Mouse (Mus musculus) heart, postnatal 10 days (tissue): ENCODE results near the gene Ech1. TPM values are rescaled to one million over a fixed set of nuclear protein-coding genes. Genes with fewer than 3 reads are reported as not detected.

Experiments used
- DNase-seq, 2 experiments: peaks; one replicate each; pipeline ENCODE4 v3.0.0; 2021
- intact Hi-C: fragments of 180-260 bp; cut with DNase I; formaldehyde crosslinking; loops from one replicate; pipeline ENCODE4 v1.15.1; 2025
- total RNA-seq, 2 experiments: library from RNA; stranded (reverse); gene quantifications; 2 replicates each; pipeline ENCODE4 v1.2.3; 2021

The Ech1 gene
- total RNA-seq, 2 experiments from 2014 or later = 1,137 to 1,217 TPM

DNA sequence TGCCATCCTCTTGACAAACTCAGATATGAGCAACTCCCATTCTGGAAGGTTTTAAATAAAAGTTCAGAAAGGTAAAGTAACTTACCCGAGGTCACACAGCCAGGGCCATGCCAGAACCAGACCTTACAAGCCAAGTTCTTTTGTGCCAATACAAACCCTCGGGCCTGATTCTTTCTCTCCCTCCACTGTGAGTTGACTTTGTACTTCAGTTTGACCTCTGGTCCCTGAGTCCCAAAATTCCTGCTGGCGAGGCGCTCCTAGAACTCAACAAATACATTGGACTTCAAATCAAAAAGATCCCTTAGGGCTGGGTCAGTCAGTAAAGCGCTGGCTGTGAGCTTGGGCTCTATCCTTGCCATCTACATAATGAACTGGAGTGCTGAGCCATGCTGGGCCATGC, 11.9 kb downstream of the Ech1 start:
- intact Hi-C loops = no loop called here
- DNase-seq = no peak

DNA sequence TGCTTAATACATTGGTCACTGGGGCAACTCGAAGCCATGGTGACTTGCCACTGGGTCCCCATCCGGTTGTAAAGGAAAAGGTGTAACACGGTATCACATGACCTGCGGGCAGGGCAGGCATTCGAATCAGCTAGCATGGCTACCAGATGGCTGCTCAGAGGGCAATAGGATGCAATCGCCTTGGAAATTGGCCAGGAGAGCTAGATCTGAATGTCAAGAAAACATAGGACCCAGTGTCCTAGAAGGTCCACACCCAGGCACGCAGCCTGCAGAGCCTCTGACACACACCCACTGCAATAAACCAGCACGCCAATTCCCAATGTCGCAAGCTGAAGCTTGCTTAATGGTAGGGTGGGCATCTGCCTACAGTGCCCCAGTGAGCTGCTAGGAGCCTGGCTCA, 13.3 kb downstream of the Ech1 start:
- DNase-seq = no peak
- intact Hi-C loops = no loop called here

DNA sequence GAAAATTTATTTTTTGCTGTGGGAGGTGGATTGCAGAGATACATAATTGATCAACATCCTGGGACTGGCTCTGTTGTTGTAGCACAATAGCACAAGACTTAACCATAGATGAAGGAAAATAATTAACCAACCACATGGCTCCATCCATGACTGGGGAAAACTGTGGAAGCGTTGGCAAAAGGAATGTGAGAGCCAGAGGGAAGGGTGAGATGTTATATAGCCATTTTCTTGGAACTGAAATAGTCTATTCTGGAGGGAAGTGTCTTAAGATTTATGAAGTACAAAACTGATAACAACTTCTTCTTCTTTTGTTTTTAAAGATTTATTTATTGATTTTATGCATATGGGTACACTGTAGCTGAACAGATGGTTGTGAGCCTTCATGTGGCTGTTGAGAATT, 22.3 kb downstream of the Ech1 start:
- intact Hi-C loops = no loop called here

DNA sequence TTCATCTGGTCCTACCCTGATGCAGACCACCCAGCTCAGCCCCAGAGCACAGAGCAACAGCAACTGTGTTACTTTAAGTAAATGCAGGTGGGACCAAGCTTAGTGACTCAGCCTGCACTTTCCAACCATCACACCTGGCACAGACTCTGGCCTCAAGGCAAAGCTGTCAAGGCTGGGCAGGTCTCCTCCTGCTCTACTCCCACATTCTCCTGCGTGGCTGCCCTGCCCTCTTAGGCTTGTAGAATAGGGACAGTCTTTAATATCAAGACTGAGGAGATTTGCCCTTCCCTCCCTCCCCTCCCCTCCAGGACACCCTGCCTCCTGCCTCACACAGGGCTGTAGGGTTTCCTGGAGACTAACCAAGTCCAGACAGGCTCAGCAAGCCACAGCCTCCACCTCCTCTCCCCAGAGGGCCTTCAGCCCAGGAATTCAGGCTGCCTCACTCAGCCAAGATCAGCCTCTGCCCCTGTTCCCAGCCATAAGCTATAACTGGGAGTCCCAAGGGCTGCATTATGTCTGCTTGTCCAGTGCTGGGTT, 24.8 kb downstream of the Ech1 start:
- intact Hi-C loops = no loop called here
- DNase-seq = peak in 1 of 2 experiments; percentile 35

More for the DNA sequence above, 22.3 kb downstream of the Ech1 start:
- no peak for DNase-seq

DNA sequence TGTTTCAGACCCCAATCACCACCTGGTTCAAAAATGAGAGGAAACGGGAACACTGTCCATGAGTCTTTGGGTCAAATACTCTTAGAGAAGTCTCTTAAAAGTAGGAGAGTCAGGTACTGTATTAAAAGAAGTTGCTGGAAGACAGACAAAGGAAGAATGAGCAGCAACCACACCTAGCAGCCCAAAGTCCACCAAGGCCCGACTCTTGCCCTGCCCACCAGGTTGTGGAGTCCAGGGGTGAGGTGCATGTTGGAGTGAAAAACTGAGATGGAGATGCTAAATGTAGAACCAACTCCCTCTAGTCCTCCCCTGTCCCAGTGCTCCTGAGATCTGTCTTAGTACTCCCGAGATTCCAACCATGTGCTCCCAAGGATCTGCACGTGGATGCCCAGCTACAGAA, 25.6 kb downstream of the Ech1 start:
- DNase-seq = no peak
- intact Hi-C loops = no loop called here

DNA sequence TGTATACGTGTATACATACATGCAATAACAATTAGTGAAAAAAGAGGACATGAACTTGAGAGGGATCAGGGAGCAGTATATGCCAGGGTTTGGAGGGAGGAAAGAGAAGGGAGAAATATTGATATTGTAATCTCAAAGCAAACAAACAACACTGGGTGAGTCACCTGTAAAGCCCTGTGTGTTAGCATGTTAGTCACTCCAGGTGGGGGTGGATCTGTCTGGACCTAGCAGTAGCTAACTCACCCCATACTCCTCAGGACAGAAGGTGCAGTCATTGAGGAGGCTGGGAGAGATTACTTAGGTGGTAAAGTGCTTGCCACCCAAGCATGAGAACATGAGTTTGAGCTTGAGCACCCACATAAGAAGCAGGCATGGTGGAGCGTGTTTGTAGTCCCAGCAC, 34.9 kb downstream of the Ech1 start:
- no peak for DNase-seq
- intact Hi-C loops = no loop called here

DNA sequence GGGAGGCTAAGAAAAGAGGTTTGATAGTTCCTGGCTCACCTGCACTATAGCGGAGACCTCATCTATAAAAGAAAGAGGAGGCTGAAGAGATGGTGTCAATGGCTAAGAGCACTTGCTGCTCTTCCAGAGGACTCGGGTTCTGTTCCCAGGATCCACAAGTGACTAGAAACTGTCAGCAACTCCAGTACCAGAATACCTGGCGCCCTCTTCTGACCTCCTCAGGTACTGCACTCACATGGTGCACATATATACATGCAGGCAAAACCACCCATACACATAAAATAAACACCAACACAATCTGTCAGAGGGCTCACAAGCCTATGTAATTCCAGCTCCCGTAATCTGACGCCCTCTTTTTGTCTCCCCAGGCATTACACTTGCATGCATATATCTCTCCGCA, 35.9 kb downstream of the Ech1 start:
- intact Hi-C loops = no loop called here
- no peak for DNase-seq

DNA sequence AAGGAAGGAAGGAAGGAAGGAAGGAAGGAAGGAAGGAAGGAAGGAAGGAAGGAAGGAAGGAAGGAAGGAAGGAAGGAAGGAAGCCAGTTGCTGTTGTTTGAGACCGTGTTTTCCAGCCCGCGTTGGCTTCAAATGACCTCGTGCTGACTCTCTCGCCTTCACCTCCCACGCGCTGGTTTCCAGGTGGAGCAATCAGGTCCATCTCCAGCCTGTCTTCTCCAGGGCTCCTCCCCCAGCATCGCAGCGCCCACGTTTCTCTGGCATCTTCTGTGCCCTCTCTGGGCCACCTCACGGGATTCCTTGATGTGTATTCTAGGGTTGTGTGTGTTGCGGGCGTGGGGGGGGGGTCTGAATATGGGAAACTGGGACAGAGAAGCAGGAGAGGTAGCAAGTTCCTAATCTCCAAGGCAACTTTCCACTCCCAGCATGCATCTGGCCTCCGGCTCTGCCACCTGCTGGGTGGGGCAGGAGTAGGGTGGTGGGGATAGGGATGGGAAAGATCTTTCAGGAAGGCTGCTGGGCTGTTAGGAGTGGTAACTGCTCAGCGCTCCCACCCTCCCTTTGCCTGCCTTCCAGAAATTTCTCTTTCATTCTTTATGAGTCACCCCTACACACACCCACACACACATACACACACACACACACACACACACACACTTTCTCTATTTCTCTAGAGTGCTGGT, 37.9 kb downstream of the Ech1 start:
- intact Hi-C loops = no loop called here
- DNase-seq = no peak

DNA sequence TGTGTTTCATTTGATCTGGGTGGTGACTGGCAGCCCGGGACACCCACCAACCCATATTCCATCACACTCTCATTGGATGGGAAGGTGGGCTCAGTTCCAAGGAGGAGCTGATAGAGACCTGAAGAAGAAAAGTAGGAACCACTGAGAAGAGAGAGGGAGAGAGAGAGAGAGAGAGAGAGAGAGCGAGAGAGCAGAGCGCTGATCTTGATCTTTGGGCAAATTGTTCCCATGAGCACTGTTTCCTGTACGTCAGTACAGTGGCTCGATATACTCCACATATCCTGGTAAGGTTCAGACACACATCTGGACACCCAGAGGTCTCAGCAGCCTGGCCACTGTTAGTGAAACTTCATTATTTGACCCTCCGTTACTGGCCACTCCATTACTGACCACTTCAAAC, 38.5 kb downstream of the Ech1 start, which contains the start of gene Lgals7:
Lgals7 (plus strand) TSS at position 314 of the 400 bp plus-strand sequence.
- intact Hi-C loops = no loop called here
- no peak for DNase-seq

DNA sequence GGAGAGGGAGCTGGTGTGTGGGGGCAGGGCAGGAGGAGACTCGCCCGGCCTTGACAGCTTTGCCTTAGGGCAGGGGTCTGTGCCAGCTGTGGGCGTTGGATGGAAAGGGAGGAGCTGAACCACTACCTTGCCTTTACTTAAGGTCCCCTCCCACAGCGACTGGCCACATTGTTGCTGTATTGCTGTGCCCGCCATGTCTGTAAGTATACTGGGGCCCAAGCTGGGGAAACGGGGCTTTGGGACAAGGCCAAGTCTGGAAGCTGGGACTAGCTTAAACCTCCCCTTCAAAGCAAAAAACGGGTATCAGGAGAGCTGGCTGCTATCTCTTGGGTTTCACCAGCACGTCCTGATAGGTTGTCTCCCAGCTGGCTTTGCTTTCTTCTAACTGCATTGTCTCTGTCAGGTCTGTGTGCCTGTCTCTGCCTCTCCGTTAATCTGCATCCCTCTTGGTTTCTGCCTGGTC, 39.3 kb downstream of the Ech1 start:
- no peak for DNase-seq
- intact Hi-C loops = no loop called here

DNA sequence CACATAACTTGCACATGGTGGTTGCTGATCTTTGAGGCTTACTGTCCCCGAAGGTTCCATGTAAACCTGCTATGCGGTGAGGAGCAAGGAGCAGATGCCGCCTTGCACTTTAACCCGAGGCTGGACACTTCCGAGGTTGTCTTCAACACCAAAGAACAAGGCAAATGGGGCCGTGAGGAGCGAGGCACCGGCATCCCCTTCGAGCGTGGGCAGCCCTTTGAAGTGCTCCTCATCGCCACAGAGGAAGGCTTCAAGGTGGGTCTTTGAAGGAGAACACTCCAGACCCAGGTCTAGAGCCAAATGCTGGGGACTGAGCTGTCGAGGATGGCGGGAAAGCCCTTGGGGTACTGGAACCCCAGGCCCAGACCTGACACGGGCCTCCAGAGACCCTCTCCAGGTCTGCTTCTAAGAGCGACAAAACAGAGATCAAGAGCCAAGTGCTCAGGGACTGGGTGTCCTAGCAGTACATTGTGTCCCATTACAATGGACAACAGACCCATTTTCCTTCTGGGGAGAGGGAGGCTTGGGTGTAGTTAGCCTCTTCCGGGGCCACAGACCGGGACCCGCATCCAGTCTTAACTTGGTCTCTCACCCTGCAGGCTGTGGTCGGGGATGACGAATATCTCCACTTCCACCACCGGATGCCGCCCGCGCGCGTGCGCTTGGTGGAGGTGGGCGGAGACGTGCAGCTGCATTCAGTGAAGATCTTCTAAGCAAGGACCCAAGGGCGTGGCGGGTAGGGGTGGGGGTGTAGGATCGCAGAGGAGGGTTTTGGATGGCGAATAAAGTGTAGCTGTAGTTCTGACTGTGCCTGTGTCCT, 40.7 kb downstream of the Ech1 start:
- intact Hi-C loops = loop anchor here (2.0 kb wide), 2 partner anchors 39 to 85 kb away; no protein-coding TSS in a partner anchor

DNA sequence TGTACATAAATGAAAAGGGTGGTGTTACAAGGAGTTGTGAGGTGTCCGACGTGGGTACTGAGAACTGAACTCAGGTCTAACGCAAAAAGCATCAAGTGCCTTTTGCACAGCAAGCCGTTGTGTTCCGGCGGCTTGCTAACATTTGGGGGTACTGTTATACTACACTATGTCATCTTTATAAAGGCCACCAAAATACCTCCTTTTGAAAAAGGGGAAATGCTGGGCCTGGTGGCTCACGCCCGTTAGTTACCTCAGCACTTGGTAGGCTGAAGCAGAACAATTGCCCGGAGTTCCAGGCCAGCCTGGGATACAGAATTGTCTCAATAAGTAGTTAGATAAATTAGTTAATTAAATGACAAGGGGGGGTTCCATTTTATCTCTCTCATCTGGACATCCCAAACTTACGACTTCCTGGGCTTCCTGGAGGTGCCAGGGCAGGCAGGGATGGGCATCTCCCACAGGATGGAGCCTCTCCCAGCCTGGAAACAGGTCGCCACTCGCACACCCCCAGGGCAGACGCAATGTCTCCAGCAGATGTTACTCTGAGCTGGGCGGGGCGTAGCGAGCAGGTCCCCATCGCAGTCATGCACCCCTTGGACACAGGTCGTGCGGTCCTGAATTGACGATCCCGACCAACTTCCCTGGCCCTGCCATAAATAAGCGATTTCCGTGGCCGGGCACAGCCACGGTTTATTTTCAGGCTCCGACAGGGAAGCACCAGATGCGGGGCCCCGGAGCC, 41.9 kb downstream of the Ech1 start:
- intact Hi-C loops = loop anchor here (1.0 to 2.0 kb wide), 3 partner anchors 40 to 86 kb away; no protein-coding TSS in a partner anchor

More for the DNA sequence above, 40.7 kb downstream of the Ech1 start:
- DNase-seq = peak; percentile 87 to 88

DNA sequence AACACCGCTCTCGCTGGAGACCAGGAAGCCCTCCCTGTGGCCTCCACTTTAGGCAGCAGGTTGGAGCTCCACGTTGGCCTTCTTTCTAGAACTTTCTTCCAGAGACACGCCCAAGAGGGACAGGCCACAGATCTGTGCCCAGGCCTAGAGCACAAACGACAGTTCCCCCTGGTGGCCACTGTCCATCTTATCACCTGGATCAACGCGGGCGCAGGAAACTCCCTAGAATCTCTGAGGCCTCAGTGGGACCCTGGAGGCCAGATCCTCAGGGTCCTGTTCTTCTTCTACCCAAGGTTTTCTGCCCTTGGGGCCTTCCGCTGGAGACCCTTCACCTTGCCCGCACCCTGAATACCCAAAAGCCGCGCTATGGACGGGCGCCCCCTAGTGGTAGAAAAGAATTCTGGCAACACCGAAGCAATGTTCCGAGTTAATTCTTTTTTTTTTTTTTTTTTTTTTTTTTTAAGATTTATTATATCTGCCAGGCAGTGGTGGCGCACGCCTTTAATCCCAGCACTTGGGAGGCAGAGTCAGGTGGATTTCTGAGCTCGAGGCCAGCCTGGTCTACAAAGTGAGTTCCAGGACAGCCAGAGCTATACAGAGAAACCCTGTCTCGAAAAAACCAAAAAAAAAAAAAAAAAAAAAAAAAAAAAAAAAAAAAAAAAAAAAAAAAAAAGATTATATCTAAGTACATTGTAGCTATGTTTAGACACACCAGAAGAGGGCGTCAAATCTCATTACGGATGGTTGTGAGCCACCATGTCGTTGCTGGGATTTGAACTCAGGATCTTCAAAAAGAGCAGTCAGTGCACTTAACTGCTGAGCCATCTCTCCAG, 42.7 kb downstream of the Ech1 start:
- DNase-seq = peak; percentile 83 to 91
- intact Hi-C loops = loop anchor here (1.0 to 2.0 kb wide), 3 partner anchors 41 to 87 kb away; no protein-coding TSS in a partner anchor

More for the DNA sequence above, 41.9 kb downstream of the Ech1 start:
- no peak for DNase-seq

DNA sequence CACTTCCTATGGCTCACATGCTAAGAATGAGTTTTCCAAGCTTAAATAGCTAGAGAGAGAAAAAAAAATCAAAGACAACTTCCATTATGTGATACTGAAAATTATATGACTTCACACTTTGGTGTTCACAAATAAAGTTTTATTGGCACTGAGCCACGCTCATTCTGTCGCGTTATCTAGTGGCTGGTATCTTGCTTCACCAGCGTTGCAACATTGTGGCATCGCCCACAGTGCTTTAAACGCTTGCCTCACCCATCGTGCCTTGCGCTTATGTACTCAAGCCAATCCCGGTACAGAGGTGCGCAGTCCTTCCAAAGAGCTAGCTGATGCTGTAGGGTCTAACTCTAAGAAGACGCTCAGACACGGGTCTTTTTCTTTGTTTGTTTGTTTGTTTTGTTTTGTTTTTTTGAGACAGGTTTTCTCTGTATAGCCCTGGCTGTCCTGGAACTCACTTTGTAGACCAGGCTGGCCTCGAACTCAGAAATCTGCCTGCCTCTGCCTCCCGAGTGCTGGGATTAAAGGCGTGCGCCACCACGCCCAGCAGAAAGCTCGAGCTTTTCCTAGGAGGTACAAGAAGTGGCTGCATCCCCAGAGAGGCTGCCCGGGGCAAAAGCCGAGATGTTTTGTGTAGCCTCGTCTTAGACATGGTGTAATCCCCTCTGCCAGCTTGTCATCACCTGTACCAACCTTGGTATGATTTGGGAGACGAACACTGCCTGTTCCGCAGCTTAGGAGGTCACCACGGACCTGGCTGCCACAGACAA, 46.1 kb downstream of the Ech1 start:
- intact Hi-C loops = no loop called here

DNA sequence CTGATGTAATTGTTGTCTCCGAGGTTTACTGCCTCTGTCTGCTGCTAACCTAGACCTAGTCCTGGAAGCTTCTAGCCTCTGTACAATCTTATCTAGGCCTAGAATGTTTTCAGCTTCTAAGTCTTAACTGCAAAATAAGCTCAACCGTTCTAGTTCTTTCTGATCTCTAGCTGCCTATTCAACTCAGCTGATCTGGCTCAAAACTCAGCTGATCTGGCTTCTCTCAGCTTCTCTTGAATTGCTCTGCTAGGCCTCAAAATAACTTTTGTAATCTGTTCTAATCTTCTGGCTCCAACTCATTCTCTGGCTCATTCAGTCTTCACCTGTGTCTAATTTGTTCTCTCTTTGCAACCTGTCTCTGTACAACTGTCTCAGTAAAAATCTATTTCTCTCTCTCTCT, 49.5 kb downstream of the Ech1 start:
- DNase-seq = no peak
- intact Hi-C loops = no loop called here

More for the DNA sequence above, 46.1 kb downstream of the Ech1 start:
- DNase-seq = no peak

DNA sequence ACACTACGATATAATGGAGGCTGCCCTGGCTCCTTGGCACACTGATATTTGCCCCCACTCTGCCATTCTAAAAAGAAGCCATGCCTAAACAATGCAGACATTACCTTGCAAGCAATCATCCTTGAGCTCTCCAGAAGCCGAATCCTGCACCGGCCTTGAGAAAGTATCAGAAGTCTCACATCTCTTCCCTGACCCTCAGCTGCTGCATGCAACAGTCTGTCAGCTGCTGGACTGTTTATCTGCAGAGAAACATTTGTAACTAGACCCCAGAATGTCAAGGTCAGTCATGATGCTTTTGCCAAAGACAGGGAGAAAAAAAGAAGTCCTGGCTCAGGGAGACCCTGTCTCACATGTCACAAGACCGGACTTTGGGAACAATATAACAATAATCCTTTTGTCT, 51.1 kb downstream of the Ech1 start:
- DNase-seq = no peak
- intact Hi-C loops = no loop called here

DNA sequence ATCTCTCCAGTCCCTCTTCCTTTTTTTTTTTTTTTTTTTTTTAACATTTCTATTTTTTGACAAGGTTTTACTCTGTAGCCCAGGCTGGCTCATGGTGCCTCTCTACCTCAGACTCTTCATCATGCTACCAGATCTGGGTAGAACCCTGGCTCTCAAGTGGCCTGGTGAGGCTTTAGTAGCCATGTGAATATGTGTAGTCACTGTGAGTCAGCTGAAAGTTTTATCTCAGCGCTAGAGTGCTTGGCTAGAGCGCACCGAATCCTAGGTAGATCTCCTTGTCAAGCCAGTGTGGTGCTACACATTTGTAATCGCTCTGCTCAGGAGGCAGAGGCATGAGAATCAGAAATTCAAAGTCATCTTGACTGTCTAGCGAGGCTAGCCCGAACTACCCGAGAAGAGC, 52.1 kb downstream of the Ech1 start:
- no peak for DNase-seq
- intact Hi-C loops = no loop called here

DNA sequence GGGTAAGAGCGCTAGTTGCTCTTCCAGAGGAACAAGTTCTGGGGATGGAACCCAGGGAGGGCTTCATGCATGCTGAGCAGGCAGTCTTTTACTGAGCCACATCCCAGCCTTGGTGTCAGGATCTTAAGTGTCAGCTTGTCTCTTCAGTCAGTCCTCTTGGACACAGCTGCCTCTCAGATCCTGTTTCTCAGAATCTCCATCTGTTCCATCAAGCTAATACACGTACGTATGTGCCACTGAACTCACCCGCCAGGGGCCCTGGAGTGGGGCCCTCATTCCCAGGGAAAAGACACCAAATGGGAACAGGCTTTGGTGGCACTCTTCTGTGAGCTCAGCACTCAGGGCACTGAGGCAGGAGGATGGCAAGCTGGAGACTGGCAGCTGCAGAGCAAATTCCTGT, 52.8 kb downstream of the Ech1 start:
- intact Hi-C loops = no loop called here
- no peak for DNase-seq

DNA sequence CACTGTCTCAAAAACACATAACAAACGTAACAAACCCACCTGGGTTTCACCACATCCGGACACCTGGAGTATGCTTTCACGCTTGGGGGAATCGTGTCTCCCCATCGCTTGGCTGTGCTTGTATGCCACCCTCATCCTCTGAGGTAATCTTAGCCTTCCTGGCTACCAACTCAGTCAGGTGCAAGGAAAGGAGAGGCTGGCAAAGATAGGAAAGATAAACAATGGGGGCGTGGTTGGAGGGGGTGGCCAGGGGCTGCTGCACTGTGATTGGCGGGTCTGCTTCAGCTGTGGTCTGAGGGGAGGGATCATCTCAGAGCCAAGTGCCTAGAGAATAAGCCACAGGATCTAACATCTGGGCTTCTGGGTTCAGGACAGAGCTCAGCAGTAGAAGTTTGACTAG, 54.6 kb downstream of the Ech1 start:
- intact Hi-C loops = no loop called here
- DNase-seq = no peak
